Mouse (Mus musculus): ENCODE measurements around the gene Sptbn1. TPM values are rescaled to one million over a fixed set of nuclear protein-coding genes. Genes with fewer than 3 reads are reported as not detected.

Sptbn1 gene
- polyA plus RNA-seq, 1 experiment from 2014 or later = 19.2 TPM

DNA sequence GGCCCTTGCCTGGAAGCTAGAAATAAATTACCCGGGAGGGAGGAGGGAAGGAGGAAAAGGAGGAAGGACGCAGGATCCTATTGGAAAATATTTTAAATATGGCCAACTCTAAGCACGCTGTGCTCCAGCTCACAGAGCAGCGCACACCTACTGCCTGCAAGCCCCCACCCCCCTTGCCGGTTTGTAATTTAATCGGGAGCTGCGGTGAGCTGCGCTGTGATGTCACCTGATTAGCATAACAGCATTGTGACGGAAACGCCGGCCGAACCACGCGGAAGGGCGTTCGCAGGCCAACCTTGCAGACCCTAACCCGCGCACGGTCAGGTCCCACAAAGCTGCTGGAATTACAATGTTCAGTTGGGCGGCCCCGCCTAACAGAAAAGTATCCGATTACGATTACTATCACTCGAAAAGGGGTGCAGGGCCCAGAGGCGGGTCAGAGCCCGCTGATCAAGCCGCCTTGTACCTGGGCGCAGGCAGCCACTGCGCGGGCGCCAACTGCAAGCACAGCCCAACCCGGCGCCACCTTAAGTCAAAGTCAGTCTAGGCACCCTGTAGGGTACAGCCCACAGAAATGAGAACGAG lies 69.8 kb downstream of the Sptbn1 start:
- TF ChIP-seq CTCF (IDR thresholded peaks at IDR 0.05; ENCODE audit: low read depth) (peak; percentile 49), EP300 (IDR thresholded peaks at IDR 0.05; ENCODE audit: low read depth) (no peak)
- Histone ChIP-seq H3K4me3 (ENCODE audit: low read depth, low read length) (peak overlapping the region; percentile 56), H3K36me3 (replicated peaks; ENCODE audit: insufficient read depth, low read length) (no peaks in the 10 kb centered on the region), H3K9me3 (ENCODE audit: low read length) (no peaks in the 10 kb centered on the region), H3K4me2 (ENCODE audit: low read depth, low read length) (peak overlapping the region; percentile 71), H3K4me1 (ENCODE audit: insufficient read depth) (peaks cover 17% of the 10 kb centered on the region), H3K27ac (ENCODE audit: low read depth) (peak overlapping the region; percentile 90), H3K9ac (replicated peaks) (peak overlapping the region; percentile 79), H3K27me3 (ENCODE audit: insufficient read depth, low read length) (no peaks in the 10 kb centered on the region)
- DNase-seq (peak; percentile 78), ATAC-seq (peak; percentile 86)
- WGBS (ENCODE audit: insufficient replicate concordance) = 1% methylated on average over 34 of the region's 34 CpGs

DNA sequence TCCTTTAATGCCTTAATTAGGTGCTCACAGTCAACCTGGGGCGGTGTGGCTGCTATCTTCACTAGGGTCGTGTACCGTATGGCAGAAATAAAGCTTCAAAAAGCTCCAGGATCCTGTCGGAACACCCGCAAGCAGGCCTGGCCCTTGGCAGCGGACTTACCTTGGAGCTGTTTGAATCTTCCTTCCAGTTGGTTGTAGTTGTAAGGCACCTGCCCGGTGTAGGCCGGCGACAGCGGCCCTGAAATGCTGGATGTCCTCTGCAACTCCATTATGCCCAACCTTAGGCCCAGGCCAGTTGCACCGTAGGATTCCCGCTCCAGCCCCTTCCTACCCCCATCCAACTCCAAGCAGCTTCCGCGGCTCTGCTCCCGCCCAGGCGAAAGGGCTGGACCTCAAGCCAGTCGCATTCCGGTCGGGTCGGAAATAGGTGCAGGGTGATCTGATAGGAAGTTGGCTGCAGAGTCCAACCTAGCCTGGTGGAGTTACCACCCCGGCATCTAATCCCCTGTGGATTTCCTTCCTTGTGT lies 70.3 kb downstream of the Sptbn1 start:
- no peak for TF ChIP-seq EP300 (IDR thresholded peaks at IDR 0.05; ENCODE audit: low read depth)
- TF ChIP-seq CTCF (IDR thresholded peaks at IDR 0.05; ENCODE audit: low read depth) = no peak
- Histone ChIP-seq H3K4me2 (ENCODE audit: low read depth, low read length) (peak overlapping the region; percentile 71), H3K27ac (ENCODE audit: low read depth) (peak overlapping the region; percentile 90), H3K4me3 (ENCODE audit: low read depth, low read length) (peak overlapping the region; percentile 56), H3K9me3 (ENCODE audit: low read length) (no peaks in the 10 kb centered on the region), H3K27me3 (ENCODE audit: insufficient read depth, low read length) (no peaks in the 10 kb centered on the region), H3K9ac (replicated peaks) (peak overlapping the region; percentile 79), H3K36me3 (replicated peaks; ENCODE audit: insufficient read depth, low read length) (no peaks in the 10 kb centered on the region), H3K4me1 (ENCODE audit: insufficient read depth) (peaks cover 20% of the 10 kb centered on the region)
- WGBS (ENCODE audit: insufficient replicate concordance) = under 1% methylated on average over 21 of the region's 21 CpGs
- DNase-seq (peak; percentile 71), ATAC-seq (peak; percentile 82)

DNA sequence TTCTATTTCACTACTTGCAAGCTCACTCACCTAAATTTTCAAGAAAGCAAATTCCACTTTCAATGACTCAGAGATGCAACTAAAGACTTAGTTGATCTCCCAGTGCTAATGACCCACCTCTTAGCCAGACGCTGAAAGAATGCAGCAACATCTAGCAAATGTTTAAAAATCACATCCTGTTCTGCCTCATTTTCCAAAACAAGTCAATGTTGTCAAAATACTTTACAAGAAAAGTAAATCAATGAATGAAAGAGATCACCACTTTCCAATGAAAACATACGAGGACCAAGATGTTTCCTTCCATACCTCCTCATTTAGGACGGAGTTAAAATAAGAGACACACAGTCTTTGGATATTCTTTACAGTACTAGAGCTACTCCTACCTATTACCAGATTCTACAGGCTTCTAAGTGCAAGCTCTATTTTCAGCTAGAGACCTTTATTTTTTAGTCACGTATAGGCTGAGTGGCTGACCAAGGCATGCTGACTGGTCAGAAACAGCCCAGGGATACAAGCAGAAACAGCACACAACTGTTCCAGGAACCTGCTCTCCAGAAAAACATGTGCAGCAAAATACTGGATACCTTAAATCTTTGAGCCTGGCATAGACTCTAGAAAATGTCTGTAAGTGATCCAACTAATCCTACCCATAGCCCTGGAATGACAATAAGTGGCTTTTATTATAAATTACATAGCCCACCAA lies 71.5 kb downstream of the Sptbn1 start:
- no peaks in the 10 kb centered on the region for H3K36me3 ChIP-seq (replicated peaks; ENCODE audit: insufficient read depth, low read length)
- 22% methylated on average over 4 of the region's 4 CpGs for WGBS (ENCODE audit: insufficient replicate concordance)
- H3K9ac ChIP-seq (replicated peaks) = peak overlapping the region; percentile 79; the same call in 1 of the 2 replicates
- H3K27me3 ChIP-seq (ENCODE audit: insufficient read depth, low read length) = no peaks in the 10 kb centered on the region
- H3K4me3 ChIP-seq (ENCODE audit: low read depth, low read length) = peak overlapping the region; percentile 56
- DNase-seq (no peak), ATAC-seq (no peak)
- peak overlapping the region; percentile 90 for H3K27ac ChIP-seq (ENCODE audit: low read depth)
- no peak for TF ChIP-seq CTCF (IDR thresholded peaks at IDR 0.05; ENCODE audit: low read depth)
- TF ChIP-seq EP300 (IDR thresholded peaks at IDR 0.05; ENCODE audit: low read depth) = no peak
- peaks cover 25% of the 10 kb centered on the region for H3K4me1 ChIP-seq (ENCODE audit: insufficient read depth)
- no peaks in the 10 kb centered on the region for H3K9me3 ChIP-seq (ENCODE audit: low read length)
- peak overlapping the region; percentile 71 for H3K4me2 ChIP-seq (ENCODE audit: low read depth, low read length)

DNA sequence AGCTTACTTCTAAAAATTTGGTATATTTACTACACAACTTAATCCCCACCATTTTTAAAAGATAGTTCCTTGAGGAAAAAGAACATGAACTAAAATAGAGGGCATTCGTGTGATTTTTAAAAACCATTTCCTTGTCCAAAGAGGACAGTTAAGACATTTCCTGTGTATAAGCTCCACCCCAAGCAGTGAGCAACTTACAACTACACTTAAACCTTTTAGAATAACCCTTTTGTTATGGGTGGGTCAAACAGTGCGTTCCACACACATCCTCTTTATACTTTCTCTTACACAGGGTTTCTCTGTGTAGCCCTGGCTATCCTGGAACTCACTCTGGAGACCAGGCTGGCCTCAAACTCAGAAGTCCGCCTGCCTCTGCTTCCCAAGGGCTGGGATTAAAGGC lies 72.2 kb downstream of the Sptbn1 start:
- no peaks in the 10 kb centered on the region for H3K36me3 ChIP-seq (replicated peaks; ENCODE audit: insufficient read depth, low read length)
- no peak for TF ChIP-seq CTCF (IDR thresholded peaks at IDR 0.05; ENCODE audit: low read depth)
- TF ChIP-seq EP300 (IDR thresholded peaks at IDR 0.05; ENCODE audit: low read depth) = no peak
- H3K9ac ChIP-seq (replicated peaks) = no peak overlapping the region; the same call in 1 of the 2 replicates
- H3K9me3 ChIP-seq (ENCODE audit: low read length) = no peaks in the 10 kb centered on the region
- H3K27me3 ChIP-seq (ENCODE audit: insufficient read depth, low read length) = no peaks in the 10 kb centered on the region
- peak overlapping the region; percentile 90 for H3K27ac ChIP-seq (ENCODE audit: low read depth)
- H3K4me1 ChIP-seq (ENCODE audit: insufficient read depth) = peaks cover 25% of the 10 kb centered on the region
- 32% methylated on average over 3 of the region's 3 CpGs for WGBS (ENCODE audit: insufficient replicate concordance)
- ATAC-seq (no peak), DNase-seq (no peak)
- peak overlapping the region; percentile 56 for H3K4me3 ChIP-seq (ENCODE audit: low read depth, low read length)
- peak overlapping the region; percentile 71 for H3K4me2 ChIP-seq (ENCODE audit: low read depth, low read length)

DNA sequence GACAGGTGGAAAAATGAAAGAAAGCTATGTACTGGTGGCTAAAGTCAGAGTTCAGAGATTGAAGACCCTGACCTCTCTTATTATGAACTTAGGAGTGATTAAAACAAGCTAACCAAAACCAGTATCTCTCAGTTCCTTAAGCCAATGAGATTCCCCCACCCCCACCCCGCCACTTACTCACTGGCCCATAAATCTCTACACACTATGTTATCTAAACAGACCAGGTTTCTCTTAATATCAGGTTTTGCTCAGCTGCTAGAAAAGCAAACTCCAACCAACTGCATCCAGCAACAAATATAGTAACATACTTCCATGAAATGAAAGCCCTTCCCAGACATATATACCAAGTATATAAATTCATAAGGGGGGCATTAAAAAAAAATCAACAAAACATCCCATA lies 73.2 kb downstream of the Sptbn1 start:
- Histone ChIP-seq H3K27me3 (ENCODE audit: insufficient read depth, low read length) (no peaks in the 10 kb centered on the region), H3K4me1 (ENCODE audit: insufficient read depth) (peaks cover 29% of the 10 kb centered on the region), H3K27ac (ENCODE audit: low read depth) (peak overlapping the region; percentile 44; the same call in 1 of the 2 replicates), H3K9ac (replicated peaks) (no peak overlapping the region), H3K4me2 (ENCODE audit: low read depth, low read length) (peak overlapping the region; percentile 71), H3K9me3 (ENCODE audit: low read length) (no peaks in the 10 kb centered on the region), H3K4me3 (ENCODE audit: low read depth, low read length) (peak overlapping the region; percentile 56), H3K36me3 (replicated peaks; ENCODE audit: insufficient read depth, low read length) (no peaks in the 10 kb centered on the region)
- no peak for TF ChIP-seq EP300 (IDR thresholded peaks at IDR 0.05; ENCODE audit: low read depth)
- no peak for TF ChIP-seq CTCF (IDR thresholded peaks at IDR 0.05; ENCODE audit: low read depth)
- 47% methylated on average over 1 of the region's 1 CpGs for WGBS (ENCODE audit: insufficient replicate concordance)
- ATAC-seq (no peak), DNase-seq (no peak)

DNA sequence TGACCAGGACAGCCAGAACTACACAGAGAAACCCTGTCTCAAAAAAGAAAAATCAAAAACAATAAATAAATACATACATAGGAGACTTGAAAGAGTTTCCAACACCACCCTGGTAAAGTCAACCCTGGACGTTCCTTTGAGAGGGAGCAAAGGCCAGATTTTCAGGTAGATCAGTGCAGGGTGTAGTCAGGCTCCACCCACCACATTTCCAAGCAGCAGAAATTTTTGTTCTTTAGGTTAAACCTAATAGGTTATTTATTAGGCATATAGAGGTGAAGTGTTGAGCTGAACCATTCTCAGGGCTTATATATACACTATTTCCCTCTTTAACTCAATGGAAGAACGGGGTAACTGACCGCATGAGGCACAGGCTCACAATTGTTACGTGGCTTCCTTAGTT lies 77.0 kb downstream of the Sptbn1 start:
- Histone ChIP-seq H3K4me3 (ENCODE audit: low read depth, low read length) (no peak overlapping the region), H3K27ac (ENCODE audit: low read depth) (no peak overlapping the region), H3K9ac (replicated peaks) (no peak overlapping the region), H3K4me2 (ENCODE audit: low read depth, low read length) (no peak overlapping the region), H3K4me1 (ENCODE audit: insufficient read depth) (peaks cover 34% of the 10 kb centered on the region), H3K27me3 (ENCODE audit: insufficient read depth, low read length) (no peaks in the 10 kb centered on the region), H3K9me3 (ENCODE audit: low read length) (no peaks in the 10 kb centered on the region), H3K36me3 (replicated peaks; ENCODE audit: insufficient read depth, low read length) (no peaks in the 10 kb centered on the region)
- TF ChIP-seq CTCF (IDR thresholded peaks at IDR 0.05; ENCODE audit: low read depth) (no peak), EP300 (IDR thresholded peaks at IDR 0.05; ENCODE audit: low read depth) (no peak)
- no peak for DNase-seq
- 75% methylated on average over 4 of the region's 4 CpGs for WGBS (ENCODE audit: insufficient replicate concordance)
- no peak for ATAC-seq
